Mouse (Mus musculus): Measurements from ENCODE around the gene Tns1. TPM values are rescaled to one million over a fixed set of nuclear protein-coding genes. Genes with fewer than 3 reads are reported as not detected.

The Tns1 gene
- total and polyA plus RNA-seq, 3 experiments = 0.11 TPM; not detected in 2

DNA sequence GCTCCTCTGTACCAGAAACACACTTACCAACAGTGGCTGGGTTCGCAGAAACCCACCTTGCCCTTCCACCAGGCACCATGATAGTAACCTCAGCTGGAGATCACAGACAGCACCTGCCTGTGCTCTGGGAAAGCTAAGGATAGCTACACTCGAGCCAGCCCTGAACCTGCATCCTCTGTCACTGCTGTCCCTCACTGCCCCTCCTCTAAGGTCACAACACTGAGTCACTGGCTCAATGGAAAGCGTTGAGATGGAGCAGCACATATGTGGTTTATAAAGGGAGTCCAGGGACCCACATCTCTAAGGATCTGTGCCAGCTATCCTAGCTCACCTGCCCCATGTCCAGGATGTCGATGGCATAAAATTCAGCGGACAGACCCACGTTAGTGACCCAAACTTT is 126.9 kb downstream of the Tns1 start:
- no peak for TF ChIP-seq POLR2A (IDR thresholded peaks at IDR 0.05; ENCODE audit: control insufficient read depth in 1 of 2, insufficient read depth in 1 of 2, low read depth in 1 of 2, low read length in 2 of 2, poor library complexity in 1 of 2)
- no peak for TF ChIP-seq POLR2AphosphoS5 (IDR thresholded peaks at IDR 0.05; ENCODE audit: borderline replicate concordance, low read depth, low read length)
- TF ChIP-seq CHD1 (IDR thresholded peaks at IDR 0.05; ENCODE audit: low read depth, low read length) = no peak
- TF ChIP-seq ELF1 (IDR thresholded peaks at IDR 0.05; ENCODE audit: low read depth, low read length) = no peak
- no peak for TF ChIP-seq NELFE (IDR thresholded peaks at IDR 0.05; ENCODE audit: low read depth, low read length)
- no peak for TF ChIP-seq ETS1 (IDR thresholded peaks at IDR 0.05; ENCODE audit: low read depth, low read length)
- TF ChIP-seq USF2 (IDR thresholded peaks at IDR 0.05; ENCODE audit: borderline replicate concordance in 1 of 2, insufficient read depth in 1 of 2, low read depth in 1 of 2, low read length in 2 of 2) = no peak
- no peak for TF ChIP-seq CHD2 (IDR thresholded peaks at IDR 0.05; ENCODE audit: low read length)
- TF ChIP-seq SMC3 (IDR thresholded peaks at IDR 0.05; ENCODE audit: low read depth, low read length) = no peak
- no peak for TF ChIP-seq JUND (IDR thresholded peaks at IDR 0.05; ENCODE audit: low read depth, low read length)
- TF ChIP-seq MAZ (IDR thresholded peaks at IDR 0.05; ENCODE audit: low read depth, low read length) = no peak
- TF ChIP-seq BHLHE40 (IDR thresholded peaks at IDR 0.05; ENCODE audit: borderline replicate concordance, low read depth, low read length) = no peak
- Histone ChIP-seq H3K9me3 (replicated peaks; ENCODE audit: insufficient read depth, low read length) (no peaks in the 10 kb centered on the region), H3K27ac (ENCODE audit: control insufficient read depth, low read depth, low read length) (no peak overlapping the region), H3K27me3 (ENCODE audit: control insufficient read depth in 1 of 2, insufficient read depth in 2 of 2, low read length in 2 of 2) (no peaks in the 10 kb centered on the region), H3K36me3 (ENCODE audit: control insufficient read depth in 1 of 2, insufficient read depth in 2 of 2, low read length in 2 of 2) (no peaks in the 10 kb centered on the region), H3K4me1 (ENCODE audit: control insufficient read depth in 1 of 2, insufficient read depth in 2 of 2, low read length in 2 of 2) (no peaks in the 10 kb centered on the region), H3K9ac (ENCODE audit: control insufficient read depth, low read depth, low read length, poor library complexity, severe bottlenecking) (no peak overlapping the region), H3K79me2 (ENCODE audit: control insufficient read depth, insufficient read depth, low read length, poor library complexity) (no peaks in the 10 kb centered on the region), H3K4me3 (ENCODE audit: control insufficient read depth in 1 of 2, insufficient read depth in 1 of 2, low read depth in 2 of 2, low read length in 2 of 2) (no peak overlapping the region)
- no peak for DNase-seq (ENCODE audit: low read depth, low spot score)

- Histone ChIP-seq H3K4me3 (ENCODE audit: control insufficient read depth in 1 of 2, insufficient read depth in 1 of 2, low read depth in 2 of 2, low read length in 2 of 2) (no peak overlapping the region), H3K27me3 (ENCODE audit: control insufficient read depth in 1 of 2, insufficient read depth in 2 of 2, low read length in 2 of 2) (no peaks in the 10 kb centered on the region), H3K27ac (ENCODE audit: control insufficient read depth, low read depth, low read length) (no peak overlapping the region), H3K9ac (ENCODE audit: control insufficient read depth, low read depth, low read length, poor library complexity, severe bottlenecking) (no peak overlapping the region), H3K4me1 (ENCODE audit: control insufficient read depth in 1 of 2, insufficient read depth in 2 of 2, low read length in 2 of 2) (no peaks in the 10 kb centered on the region), H3K9me3 (replicated peaks; ENCODE audit: insufficient read depth, low read length) (no peaks in the 10 kb centered on the region), H3K79me2 (ENCODE audit: control insufficient read depth, insufficient read depth, low read length, poor library complexity) (no peaks in the 10 kb centered on the region), H3K36me3 (ENCODE audit: control insufficient read depth in 1 of 2, insufficient read depth in 2 of 2, low read length in 2 of 2) (no peaks in the 10 kb centered on the region)
- TF ChIP-seq CTCF (IDR thresholded peaks at IDR 0.05 in 2 of 3, conservative IDR thresholded peaks at IDR 0.05 in 1 of 3; ENCODE audit: control insufficient read depth in 1 of 3, insufficient read depth in 1 of 3, low read depth in 2 of 3, low read length in 3 of 3, poor library complexity in 1 of 3, severe bottlenecking in 1 of 3) (0 out of 6 replicates have a peak, but pooled peaks of 1 of the 3 experiments have one; percentile 1), MYC (IDR thresholded peaks at IDR 0.05; ENCODE audit: low read depth, low read length) (no peak), ZKSCAN1 (IDR thresholded peaks at IDR 0.05; ENCODE audit: low read depth, low read length) (no peak)
- no peak for DNase-seq (ENCODE audit: low read depth, low spot score)
These were observed 127.6 kb downstream of the Tns1 start for GRCm38 (mm10) chr1:73996650-73997049.

GRCm38 (mm10) chr1:73996209-73996608 is 128.0 kb downstream of the Tns1 start:
- Histone ChIP-seq H3K27ac (ENCODE audit: control insufficient read depth, low read depth, low read length) (no peak overlapping the region), H3K9ac (ENCODE audit: control insufficient read depth, low read depth, low read length, poor library complexity, severe bottlenecking) (no peak overlapping the region), H3K27me3 (ENCODE audit: control insufficient read depth in 1 of 2, insufficient read depth in 2 of 2, low read length in 2 of 2) (no peaks in the 10 kb centered on the region), H3K9me3 (replicated peaks; ENCODE audit: insufficient read depth, low read length) (no peaks in the 10 kb centered on the region), H3K4me3 (ENCODE audit: control insufficient read depth in 1 of 2, insufficient read depth in 1 of 2, low read depth in 2 of 2, low read length in 2 of 2) (no peak overlapping the region), H3K4me1 (ENCODE audit: control insufficient read depth in 1 of 2, insufficient read depth in 2 of 2, low read length in 2 of 2) (no peaks in the 10 kb centered on the region), H3K79me2 (ENCODE audit: control insufficient read depth, insufficient read depth, low read length, poor library complexity) (no peaks in the 10 kb centered on the region), H3K36me3 (ENCODE audit: control insufficient read depth in 1 of 2, insufficient read depth in 2 of 2, low read length in 2 of 2) (no peaks in the 10 kb centered on the region)
- TF ChIP-seq CHD1 (IDR thresholded peaks at IDR 0.05; ENCODE audit: low read depth, low read length) (no peak), CTCF (IDR thresholded peaks at IDR 0.05 in 2 of 3, conservative IDR thresholded peaks at IDR 0.05 in 1 of 3; ENCODE audit: control insufficient read depth in 1 of 3, insufficient read depth in 1 of 3, low read depth in 2 of 3, low read length in 3 of 3, poor library complexity in 1 of 3, severe bottlenecking in 1 of 3) (peak in 2 of 3 experiments; percentile 9 to 14; a peak in 2 of 6 replicates)
- DNase-seq (ENCODE audit: low read depth, low spot score) = no peak
